Mouse (Mus musculus): ENCODE measurements around the gene Plcd4. TPM values are rescaled to one million over a fixed set of nuclear protein-coding genes. Genes with fewer than 3 reads are reported as not detected.
"Not testable (repeated sequence)": the region's sequence is repeated elsewhere in the genome, so short reads cannot be mapped to it uniquely, and the experiment has no call there.

The Plcd4 gene
- total RNA-seq (2021), result 0.34 and 0.44 TPM in 2 replicates
- long read RNA-seq, experiment 1, partial matches to known transcripts, result 0 of 1 reads
- long read RNA-seq, experiment 1, other reads (novel, unspliced or antisense), result 1 of 1 reads
- long read RNA-seq, experiment 2, result 0 reads

DNA sequence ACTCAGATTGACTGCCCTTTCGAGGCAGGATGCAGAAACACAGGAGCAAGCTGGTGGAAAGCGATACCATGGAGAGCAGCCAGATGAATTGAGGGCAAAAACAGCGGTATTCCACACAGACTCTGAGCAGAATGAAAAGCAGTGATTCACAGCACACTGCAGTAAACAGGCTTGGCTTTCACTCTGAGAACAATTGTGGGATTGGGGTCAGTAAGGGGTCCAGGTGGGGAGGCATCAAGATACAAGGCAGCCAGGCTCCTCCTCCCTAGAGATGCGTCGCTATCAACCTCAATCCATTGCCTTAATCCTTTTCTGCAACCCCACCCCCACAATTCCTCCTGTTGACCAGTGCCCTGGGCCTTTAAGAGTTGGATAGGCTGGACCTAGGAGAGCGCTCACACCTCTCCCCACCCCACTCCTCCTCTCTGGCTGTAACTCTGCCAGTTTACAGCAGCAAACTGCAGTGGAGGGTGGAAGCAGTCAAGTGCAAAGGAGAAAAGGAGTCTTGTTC, at the start of gene Plcd4:
TSS of gene Plcd4 (plus strand) at position 438 of the 511 bp plus-strand sequence.
- peak; percentile 49 for DNase-seq

DNA sequence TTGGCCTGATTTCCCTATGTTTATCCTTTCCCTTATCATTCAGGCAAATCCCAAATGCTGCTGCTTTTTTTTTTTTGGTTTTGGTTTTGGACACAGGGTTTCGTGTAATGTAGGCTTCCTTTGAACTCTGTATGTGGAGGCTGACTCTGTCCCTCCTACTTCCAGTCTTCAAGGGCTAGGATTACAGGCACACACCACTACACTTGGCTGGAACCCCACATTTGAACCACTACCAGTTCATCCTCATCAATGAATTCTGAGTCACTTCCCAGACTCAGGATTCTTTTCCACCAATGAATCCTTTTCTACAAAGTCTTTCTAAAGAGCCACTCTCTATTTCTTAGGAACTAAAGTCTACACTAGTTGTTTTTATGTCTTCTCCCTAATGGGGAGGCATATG, 41.6 kb upstream of the Plcd4 start:
- DNase-seq, result no peak

DNA sequence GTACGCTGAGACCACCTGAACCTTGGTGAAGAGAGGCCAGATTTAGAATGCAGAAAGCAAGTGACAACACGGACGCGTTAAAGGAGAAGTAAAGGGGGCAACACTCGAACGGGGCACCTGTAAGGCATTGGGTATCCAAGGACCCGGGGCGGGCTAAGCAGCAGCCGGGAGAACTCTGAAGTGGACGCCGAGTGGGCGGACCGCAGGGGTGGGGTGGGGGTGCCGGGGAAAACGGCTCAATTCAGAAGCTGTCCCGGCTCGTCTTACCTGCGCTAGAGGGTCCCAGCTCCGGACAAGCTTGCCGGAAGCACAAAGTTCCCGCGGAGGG, 37.3 kb upstream of the Plcd4 start:
- no peak for DNase-seq

GRCm38 (mm10) chr1:74505721-74506464, 36.8 kb upstream of the Plcd4 start, which contains the start of gene Cnot9:
Gene Cnot9, plus strand, starts transcription at chr1:74506058.
- peak; percentile 100 for DNase-seq

GRCm38 (mm10) chr1:74506471-74506881, 36.2 kb upstream of the Plcd4 start:
- peak; percentile 82 for DNase-seq

DNA sequence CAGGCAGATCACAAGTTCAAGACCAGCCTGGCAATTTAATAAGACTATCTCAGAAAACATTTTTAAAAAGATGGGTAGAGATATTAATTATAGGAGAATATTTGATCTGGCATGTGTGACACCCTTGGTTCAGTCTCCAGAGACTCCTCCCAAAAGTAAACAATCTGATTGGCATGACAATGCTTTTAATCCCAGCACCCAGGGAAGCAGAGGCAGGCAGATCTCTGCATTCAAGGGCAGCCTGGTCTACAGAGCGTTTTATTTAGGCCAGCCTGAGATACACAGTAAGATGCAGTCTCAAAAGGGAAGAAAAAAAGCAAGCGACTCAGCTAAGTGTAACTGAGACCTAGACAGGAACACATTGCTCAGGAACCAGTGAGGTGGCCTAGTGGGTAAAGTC, 34.9 kb upstream of the Plcd4 start:
- no peak for DNase-seq

DNA sequence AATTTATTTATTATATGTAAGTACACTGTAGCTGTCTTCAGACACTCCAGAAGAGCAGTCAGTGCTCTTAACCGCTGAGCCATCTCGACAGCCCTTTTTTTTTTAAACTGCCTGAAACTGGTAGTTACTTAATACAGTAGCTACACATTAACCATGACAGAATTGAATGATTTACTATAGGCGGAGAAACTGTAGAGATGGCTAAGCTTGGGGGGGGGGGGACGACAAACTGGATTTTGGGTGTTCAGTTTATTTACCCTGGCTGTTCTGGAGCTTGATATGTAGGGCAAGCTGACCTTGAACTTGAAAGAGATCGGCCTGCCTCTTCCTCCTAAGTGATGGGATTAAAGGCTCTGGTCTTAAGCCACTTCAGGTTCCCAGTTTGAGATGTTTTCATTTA, 31.4 kb upstream of the Plcd4 start:
- DNase-seq, result no peak

GRCm38 (mm10) chr1:74512999-74513398, 29.7 kb upstream of the Plcd4 start:
- DNase-seq, result not testable (repeated sequence)

DNA sequence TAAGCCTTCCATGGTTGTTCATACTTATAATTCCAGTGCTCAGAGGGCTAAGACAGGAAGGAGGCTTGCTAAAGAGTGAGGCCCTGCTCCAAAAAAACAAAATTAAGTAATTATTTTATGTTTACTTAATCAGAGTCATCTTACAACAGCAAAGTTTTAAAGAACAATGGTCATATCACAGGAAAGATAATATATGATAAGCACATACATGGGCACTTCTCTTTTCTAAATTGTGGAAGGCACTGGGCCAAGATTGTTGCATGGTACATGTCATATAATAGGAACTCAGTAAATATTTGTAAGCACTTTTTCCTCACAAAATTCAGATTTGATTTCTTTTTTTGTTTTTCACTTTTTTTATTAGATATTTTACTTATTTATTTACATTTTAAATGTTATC, 22.8 kb upstream of the Plcd4 start:
- no peak for DNase-seq

DNA sequence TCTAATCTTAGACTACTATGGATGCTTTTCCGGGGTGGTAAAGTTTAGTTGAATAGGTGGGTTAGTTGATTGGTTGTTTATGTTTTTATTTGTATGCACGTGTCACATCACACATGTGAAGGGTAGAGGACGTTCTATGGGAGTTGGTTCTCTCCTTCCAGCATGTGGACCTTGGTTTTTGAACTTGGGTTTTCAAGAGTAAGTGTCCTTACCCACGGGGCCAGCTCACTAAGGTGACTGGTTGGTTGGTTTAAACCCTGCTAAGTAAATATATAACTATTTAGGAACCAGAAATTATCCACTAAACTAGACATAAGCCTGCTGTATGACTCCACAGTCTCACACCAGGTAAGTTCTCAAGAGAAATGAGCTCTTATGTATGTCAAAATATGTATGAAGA, 17.9 kb upstream of the Plcd4 start:
- DNase-seq, result no peak

- DNase-seq, result no peak
These were observed 14.1 kb upstream of the Plcd4 start for GRCm38 (mm10) chr1:74528589-74528988.

DNA sequence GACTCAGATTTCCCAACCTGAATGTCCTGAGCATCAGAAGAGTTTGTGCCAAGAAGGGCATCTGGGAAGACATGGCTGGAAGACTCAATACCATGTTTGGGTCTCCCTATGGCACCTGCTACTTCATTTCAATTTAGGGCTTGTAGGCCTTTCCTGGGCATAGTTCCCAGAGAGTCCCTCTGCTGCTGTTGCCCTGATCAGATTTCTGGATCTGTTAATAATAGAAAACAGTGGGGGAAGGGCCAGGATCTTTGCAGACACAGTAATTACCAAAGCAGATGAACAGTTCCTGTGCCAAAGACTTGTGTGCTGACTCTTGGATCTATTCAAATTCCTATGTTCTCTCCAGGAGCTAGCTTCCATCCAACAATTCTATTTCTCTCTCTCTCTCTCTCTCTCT, 4.0 kb upstream of the Plcd4 start:
- DNase-seq, result no peak

DNA sequence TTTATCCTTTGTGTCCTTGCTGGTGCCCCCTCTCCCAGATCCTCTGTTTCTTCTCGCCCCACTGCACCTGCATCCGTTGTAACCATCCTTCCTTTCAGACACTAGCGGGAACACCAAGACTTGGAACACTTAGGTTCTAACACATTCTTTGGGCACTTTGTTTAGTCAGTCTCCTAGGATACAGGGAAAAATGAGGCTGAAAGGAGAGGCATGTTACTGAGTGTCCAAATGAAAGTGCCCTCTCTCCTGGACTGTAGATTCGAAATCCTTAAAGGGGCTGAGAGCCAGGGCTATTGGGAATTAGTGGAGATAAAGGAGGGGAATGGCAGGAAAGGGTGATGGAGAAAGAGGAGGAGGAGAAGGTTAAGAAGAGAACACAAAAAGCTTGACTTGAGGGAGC, 1.5 kb downstream of the Plcd4 start, which contains the start of gene Usp37:
TSS of gene Usp37 (minus strand) at position 101 of the 400 bp plus-strand sequence.
- DNase-seq, result no peak

DNA sequence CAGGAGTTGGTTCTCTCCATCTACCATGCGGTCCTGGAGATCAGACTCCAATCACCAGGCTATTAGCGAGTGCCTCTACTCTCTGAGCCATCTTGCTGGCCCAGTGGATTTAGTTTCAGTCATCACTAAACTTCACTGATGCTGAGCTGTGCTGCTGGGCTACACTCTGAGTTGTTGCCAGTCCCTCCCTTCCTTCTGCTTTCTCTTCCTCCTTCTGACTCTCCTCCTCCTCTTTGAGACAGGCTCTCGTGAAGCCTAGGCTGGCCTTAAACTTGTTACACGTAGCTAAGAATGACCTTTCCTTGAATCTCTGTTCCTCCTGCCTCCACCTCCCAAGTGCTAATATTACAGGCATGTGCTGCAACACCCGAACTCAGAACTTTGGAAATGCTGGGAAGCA, 16.4 kb downstream of the Plcd4 start:
- DNase-seq, result no peak

DNA sequence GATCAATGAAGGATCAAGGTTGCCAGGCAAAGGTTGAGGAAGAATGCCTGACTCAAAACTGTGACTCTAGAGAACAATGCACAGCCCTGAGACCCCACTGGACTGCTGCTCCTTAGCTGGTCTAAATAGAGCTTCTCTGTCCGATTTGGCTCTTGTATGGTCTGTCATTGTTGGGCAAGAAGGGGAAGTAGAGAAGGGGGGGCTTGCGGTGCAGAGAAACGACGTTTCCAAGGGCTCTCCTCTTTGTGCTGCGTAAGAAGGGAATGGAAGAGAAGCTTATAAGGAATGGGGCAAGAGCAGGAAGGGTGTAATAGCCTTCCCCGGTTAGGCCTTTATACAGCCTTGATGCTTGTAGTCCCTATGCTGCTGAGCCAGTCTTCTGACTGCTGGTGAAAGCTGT, 23.1 kb downstream of the Plcd4 start:
- no peak for DNase-seq

GRCm38 (mm10) chr1:74569739-74570719, 27.3 kb downstream of the Plcd4 start:
- DNase-seq, result no peak

GRCm38 (mm10) chr1:74582621-74583020, 39.9 kb downstream of the Plcd4 start:
- no peak for DNase-seq

- DNase-seq, result peak; percentile 38
These were observed 42.1 kb downstream of the Plcd4 start for GRCm38 (mm10) chr1:74584616-74585398.

DNA sequence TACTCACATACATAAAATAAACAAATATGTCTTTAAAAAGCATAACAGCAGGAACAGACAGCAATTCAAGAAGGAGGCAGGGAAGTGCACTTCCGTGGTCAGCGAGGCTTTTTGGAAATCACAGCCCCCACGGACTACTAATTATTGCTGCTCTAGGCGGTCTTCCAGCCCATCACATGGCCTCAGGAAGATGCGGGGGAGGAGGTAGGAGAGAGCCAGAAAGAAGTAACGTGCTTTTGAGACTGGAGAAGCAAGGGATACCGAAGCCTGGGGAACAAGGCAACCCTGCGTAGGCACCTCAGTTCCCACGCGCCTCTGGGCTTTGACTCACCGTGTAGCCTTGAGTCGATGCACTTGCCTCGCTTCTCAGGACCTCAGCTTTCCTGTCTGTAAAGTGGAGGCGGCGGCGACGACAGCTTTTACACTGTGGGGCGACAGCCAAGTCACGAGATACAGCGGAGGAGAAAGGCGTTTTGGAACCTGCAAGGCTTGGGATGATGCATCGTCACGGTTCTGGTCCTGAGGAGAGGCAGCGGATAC, 44.6 kb downstream of the Plcd4 start:
- no peak for DNase-seq

GRCm38 (mm10) chr1:74587773-74588445, 45.2 kb downstream of the Plcd4 start, which contains the start of the genes Zfp142 and Bcs1l:
Gene Zfp142, minus strand, starts transcription at chr1:74588246.
Gene Bcs1l, plus strand, starts transcription at chr1:74588289.
- DNase-seq, result peak; percentile 99

GRCm38 (mm10) chr1:74594434-74594833, 51.7 kb downstream of the Plcd4 start:
- no peak for DNase-seq

Measured in adrenal gland, postnatal 14 days (tissue).